Mouse (Mus musculus) adipocyte (in vitro differentiated cells): Measurements from ENCODE around the gene Vav3.
A peak's percentile ranks its signal among the peaks of the same experiment; 100 is the strongest.

Experiments
- DNase-seq: peaks from one replicate; pipeline ENCODE4 v3.0.0-alpha.2; 2016; ENCODE audit warnings: low spot score

The Vav3 gene

GRCm38 (mm10) chr3:109692613-109693012 is 352.2 kb downstream of the Vav3 start:
- no peak for DNase-seq

- no peak for DNase-seq
These were observed 360.8 kb downstream of the Vav3 start for GRCm38 (mm10) chr3:109701301-109701700.

- no peak for DNase-seq
These were observed 367.5 kb downstream of the Vav3 start for GRCm38 (mm10) chr3:109707786-109708460.

- no peak for DNase-seq
These were observed 371.3 kb downstream of the Vav3 start for GRCm38 (mm10) chr3:109711751-109712150.

GRCm38 (mm10) chr3:109714476-109714875 is 374.0 kb downstream of the Vav3 start:
- no peak for DNase-seq

- DNase-seq = no peak
These were observed 381.3 kb downstream of the Vav3 start for GRCm38 (mm10) chr3:109721753-109722152.

GRCm38 (mm10) chr3:109726776-109727175 is 386.3 kb downstream of the Vav3 start:
- no peak for DNase-seq

GRCm38 (mm10) chr3:109731592-109732230 is 391.3 kb downstream of the Vav3 start:
- DNase-seq = peak; percentile 17

- peak; percentile 52 for DNase-seq
These were observed 392.1 kb downstream of the Vav3 start for GRCm38 (mm10) chr3:109732327-109733182.
